Mouse (Mus musculus) NIH3T3 (cell line): ENCODE results near the gene Vat1.
"Not testable (repeated sequence)": the region's sequence is repeated elsewhere in the genome, so short reads cannot be mapped to it uniquely, and the experiment has no call there.

ENCODE experiments used
- DNase-seq: peaks from one replicate; pipeline ENCODE4 v3.0.0-alpha.2; 2012; ENCODE audit warnings: low read depth

The Vat1 gene

GRCm38 (mm10) chr11:101465869-101466551 is at the start of gene Vat1:
Gene Vat1, minus strand, starts transcription at chr11:101466230.
- DNase-seq, result peak; percentile 86

DNA sequence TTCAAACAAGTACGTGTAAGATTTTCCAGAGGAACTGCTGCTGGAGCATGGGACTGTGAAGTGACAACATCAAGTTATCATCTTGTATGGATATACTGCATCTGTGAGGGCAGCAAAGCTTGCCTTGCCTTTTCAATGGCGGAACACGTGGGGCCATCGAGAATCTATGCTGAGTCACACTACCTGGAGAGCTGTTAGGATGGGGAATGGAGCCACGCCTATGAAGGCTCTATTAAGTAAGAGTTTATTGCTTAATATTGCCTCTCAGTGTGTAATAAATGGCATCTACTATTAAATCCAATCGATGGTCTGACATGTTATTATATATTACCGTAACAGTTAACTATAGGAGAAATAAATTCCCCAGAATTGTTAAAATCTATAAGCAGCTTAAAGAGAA is 41.1 kb upstream of the Vat1 start:
- DNase-seq, result no peak

DNA sequence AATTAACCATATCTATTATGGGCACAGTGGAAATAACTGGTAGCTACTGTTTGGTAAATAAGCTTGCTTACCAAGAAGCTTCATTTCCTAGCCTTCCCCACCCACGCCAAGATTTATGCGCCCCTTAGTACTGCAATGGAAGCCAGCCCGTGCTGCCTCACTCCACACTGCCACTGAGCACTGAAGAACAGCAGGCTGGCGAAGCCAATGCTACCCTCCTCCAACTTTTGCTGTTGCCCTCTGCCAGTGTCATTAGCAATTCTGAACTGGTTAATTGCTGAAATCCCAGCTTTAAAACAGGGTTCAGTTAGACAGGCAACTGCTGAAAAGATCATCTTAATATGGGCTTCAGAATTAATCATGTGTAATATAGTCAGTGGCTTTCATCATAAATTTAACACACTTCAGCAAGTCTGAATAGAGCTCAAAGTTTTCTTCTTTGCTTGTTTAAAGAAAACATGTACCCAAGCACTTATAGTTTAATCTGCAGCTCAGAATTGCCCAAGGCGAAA is 40.3 kb upstream of the Vat1 start:
- DNase-seq, result no peak

GRCm38 (mm10) chr11:101486126-101486525 is 20.1 kb upstream of the Vat1 start:
- no peak for DNase-seq

GRCm38 (mm10) chr11:101485509-101486028 is 19.5 kb upstream of the Vat1 start:
- DNase-seq, result no peak

DNA sequence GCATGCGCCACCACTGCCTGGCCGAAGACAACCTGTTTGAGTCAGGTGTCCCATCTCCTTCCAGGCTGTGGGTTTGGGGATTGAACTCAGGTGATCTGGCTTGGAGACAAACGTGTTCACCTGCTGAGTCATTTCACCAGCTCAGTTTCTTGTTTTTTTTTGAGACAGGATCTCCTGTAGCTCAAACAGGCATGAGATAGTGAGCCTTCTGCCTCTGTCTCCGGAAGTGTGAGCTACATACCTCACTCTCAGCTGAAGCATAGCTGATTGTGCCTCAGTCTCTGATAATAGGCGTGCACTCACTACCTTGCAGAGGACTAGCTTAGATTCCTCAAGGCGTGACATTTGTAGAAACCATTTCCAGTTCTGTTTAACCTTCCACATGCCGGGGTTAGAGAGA is 18.8 kb upstream of the Vat1 start:
- no peak for DNase-seq

DNA sequence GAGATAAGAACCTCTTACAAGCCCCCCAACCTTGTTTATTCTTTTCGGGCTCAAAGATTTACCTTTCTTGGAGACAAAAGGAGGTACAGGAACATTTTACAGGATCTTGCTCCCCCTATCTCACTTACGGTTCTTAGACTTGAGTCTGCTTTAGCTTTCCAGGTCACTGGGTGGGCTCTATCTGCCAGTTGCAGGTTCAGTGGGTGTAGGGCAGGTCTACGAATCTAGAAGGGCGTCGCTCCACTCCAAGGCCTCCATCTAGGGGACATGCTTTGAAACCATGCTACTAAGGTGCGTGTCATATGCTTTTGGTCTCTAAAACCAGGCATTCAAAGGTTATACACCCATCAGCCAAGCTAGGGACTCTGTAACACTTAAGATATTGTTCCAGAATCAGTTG is 18.2 kb upstream of the Vat1 start:
- no peak for DNase-seq

DNA sequence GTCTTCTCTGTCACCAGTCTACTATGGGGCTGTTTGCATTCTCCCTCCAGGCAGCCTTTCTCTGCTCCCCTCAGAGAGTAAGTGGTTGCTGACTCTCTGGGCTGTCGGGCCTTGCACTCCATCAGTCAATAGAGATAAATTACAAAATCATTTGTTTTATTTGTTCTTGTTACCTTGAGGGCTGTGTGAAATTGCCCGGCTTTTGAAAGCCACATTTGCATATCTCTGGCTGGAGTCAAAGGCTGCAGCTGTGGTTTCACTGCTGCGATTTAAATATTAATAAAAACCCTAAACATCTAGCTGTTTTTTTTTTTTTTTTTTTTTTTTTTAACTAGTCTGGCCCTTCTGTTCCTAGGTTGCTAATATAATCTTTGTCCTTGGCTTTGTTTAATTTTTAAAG is 17.8 kb upstream of the Vat1 start:
- no peak for DNase-seq

DNA sequence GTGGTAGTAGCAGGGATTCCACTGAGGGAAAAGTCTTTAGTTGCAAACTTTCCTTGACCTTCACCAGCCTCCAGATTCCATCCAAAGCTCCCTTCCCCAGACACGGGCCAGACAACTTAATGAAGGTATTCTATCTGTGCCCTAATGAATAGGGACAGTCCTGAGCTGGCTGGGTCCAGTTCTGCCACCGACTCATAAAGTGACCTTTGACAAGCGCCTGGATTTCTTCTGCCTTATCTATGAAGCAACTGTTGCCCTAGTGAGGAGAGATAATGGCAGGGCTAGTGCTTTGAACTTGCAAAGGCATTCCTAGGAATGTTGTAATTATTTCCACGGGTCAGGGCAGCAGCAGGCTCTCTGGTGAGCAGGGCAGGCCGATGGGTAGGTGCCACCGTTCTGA is 14.9 kb upstream of the Vat1 start:
- no peak for DNase-seq

DNA sequence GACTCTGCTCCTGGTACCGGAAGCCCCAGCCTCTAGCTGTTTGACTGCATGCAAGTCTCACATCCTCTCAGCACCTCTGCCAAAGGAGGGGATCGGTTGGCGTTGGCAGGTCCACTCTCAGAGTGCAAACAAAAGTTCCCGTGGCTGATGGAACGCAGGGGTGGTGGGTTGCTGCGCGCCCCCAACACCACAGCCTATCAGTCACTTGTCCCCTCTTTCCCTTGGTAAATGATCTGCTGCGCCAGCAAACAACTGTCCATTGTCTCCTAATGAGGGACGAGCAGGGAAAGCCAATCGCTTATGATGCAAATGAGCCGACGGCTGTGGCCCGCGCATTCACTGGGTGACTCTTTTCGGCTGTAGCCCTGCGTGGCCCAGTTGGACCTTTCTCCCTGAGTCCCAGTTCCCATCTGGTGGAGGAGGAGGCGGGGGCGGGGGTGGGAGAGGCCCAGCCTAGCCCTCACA is 13.2 kb upstream of the Vat1 start:
- DNase-seq, result no peak

DNA sequence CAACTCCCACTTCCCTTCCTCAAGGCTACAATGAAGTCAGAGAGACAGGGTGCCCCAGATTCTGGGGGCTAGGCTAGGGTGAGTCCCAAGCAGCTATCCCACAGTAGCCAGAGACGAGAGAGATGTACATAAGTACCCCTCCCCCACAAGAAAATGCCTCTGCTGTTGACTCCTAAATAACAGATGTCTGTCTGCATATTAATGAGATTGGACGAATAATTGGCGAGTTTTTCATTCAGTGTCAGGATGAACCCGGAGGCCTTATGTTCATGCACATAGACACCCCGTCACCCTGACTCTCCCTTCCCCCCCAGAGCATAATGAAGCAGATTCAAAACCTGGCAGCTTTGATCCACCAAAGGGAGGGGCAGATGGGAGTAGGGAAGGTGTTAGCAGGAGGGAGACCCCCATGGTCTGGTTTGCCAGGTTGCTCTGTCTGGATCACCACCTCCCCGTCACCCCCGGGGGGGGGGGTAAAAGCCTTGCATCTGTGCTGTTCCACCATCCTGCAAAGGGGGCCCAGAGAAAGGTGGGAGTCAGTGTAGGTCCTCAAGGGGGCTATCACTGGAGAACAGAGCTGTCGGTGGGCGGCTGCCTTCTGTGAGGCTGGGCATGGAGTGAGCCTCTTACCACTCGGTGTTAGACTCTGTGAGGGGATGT is 11.7 kb upstream of the Vat1 start:
- DNase-seq, result no peak

DNA sequence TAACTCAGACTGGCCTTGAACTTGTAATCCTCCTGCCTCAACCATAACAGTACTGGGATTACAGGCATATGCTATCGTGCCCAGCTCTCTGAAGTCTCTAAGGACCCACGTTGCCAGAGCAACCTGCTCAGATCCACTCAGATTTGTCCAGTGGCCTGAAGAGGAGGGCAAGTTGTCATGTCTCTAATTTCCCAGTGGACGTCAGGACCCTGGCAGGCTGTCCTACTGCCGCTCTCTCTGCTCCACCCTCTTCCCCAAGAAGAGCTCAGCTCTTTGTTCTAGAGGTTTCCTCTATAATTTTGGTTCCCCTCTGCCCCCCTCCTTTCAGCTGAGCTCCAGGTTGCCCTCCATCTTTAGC is 11.1 kb upstream of the Vat1 start:
- no peak for DNase-seq

- not testable (repeated sequence) for DNase-seq
Observed at GRCm38 (mm10) chr11:101476361-101476760, 10.3 kb upstream of the Vat1 start.

DNA sequence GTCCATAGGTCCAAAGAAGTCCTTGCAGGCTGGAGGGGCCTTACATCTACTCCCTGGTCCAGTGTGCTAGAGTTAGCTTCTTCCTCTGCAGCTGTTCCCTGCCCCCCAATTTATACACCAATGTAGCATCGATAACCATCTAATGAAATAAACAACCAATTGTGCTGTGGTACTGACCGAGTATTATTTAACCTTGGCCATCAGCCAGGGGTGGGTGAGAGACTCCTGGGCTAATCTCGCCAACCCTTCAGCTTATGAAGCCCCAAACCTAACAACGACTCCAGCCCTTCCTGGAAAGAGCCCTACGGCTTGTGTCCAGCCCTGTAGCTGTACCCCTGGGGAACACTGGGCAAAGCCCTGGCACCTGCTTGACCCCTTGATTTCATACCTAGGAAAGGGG is 8.3 kb upstream of the Vat1 start:
- no peak for DNase-seq

- DNase-seq, result not testable (repeated sequence)
Observed at GRCm38 (mm10) chr11:101473686-101474085, 7.7 kb upstream of the Vat1 start.

GRCm38 (mm10) chr11:101472336-101472735 is 6.3 kb upstream of the Vat1 start:
- no peak for DNase-seq

GRCm38 (mm10) chr11:101471926-101472325 is 5.9 kb upstream of the Vat1 start:
- DNase-seq, result no peak

- no peak for DNase-seq
Observed at GRCm38 (mm10) chr11:101470206-101470605, 4.2 kb upstream of the Vat1 start.

- no peak for DNase-seq
Observed at GRCm38 (mm10) chr11:101469155-101469554, 3.1 kb upstream of the Vat1 start.

GRCm38 (mm10) chr11:101468731-101469130 is 2.7 kb upstream of the Vat1 start:
- DNase-seq, result no peak

DNA sequence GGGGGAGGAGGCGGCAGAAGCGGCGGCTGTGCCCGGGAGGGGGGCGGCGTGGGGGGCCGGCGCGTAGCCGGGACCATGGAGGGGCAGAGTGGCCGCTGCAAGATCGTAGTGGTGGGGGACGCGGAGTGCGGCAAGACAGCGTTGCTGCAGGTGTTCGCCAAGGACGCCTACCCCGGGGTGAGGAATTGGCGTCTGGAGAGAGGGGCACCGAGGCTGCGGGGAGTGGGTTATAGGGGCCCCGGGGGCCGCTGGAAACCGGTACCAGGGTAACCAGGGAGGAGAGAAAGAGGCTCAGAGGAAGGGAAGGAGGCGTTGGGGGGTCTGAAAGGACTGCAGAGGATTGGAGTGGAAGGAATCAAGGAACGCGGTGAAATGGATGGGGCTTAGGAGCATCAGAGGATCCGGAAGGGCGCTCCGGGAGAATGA is 2.2 kb upstream of the Vat1 start:
- peak; percentile 33 for DNase-seq

DNA sequence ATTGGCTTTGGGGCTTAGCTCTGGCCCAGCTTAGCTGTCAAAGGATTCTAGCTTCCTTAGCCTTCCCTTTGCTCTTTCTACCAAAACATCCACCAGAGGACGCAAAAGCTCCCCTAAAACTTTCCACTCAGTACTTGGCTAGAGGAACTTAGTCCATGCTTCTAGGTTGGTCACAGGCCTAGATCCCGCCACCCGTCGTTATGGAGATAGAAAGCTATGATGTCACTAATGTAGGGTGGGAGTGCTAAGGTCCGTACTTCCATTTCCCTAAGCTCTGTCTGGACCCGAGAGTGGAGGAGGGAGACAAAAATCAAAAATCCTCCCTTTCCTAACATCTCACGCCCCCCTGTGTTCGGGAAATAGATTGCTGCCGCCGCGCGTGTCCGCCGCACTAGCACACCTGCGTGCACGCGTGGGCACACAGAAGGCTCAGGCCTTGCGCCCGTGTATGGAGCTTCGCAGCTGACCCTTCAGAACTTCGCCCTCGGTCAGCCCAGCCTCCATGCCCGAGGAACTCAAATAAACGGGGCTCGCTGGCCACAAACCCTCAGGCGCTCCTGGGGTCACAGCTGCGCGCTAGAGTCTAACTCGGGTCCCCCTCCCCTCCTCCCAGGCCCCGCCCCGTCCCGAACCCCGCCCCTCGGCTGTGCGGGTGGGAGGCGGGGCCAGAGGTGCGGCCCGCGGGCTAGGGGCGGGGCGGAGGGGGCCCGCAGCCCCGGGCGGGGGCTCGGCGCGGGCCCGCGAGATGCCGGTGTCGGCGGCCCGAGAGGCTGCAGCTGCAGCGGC is 1.6 kb upstream of the Vat1 start:
- peak; percentile 89 for DNase-seq

DNA sequence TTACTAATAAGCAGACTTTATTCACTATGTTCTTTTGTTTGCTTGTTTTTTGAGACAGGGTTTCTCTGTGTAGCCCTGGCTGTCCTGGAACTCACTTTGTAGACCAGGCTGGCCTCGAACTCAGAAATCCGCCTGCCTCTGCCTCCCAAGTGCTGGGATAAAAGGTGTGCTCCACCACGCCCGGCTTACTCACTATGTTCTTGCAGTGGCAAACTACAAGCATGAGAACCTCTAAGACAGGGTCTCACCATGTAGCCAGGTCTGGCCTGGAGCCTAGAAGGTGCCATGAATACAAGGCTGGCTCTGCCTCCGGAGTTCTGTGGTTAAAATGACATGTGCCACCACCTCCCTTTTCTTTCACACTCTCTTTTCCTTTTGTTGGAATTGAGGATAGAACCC is 521 bp upstream of the Vat1 start:
- not testable (repeated sequence) for DNase-seq
